Mouse (Mus musculus): Measurements from ENCODE around the gene Ppp1r12c. TPM values are rescaled to one million over a fixed set of nuclear protein-coding genes. Genes with fewer than 3 reads are reported as not detected.

Ppp1r12c gene
- polyA plus RNA-seq, 1 experiment: 166 TPM

DNA sequence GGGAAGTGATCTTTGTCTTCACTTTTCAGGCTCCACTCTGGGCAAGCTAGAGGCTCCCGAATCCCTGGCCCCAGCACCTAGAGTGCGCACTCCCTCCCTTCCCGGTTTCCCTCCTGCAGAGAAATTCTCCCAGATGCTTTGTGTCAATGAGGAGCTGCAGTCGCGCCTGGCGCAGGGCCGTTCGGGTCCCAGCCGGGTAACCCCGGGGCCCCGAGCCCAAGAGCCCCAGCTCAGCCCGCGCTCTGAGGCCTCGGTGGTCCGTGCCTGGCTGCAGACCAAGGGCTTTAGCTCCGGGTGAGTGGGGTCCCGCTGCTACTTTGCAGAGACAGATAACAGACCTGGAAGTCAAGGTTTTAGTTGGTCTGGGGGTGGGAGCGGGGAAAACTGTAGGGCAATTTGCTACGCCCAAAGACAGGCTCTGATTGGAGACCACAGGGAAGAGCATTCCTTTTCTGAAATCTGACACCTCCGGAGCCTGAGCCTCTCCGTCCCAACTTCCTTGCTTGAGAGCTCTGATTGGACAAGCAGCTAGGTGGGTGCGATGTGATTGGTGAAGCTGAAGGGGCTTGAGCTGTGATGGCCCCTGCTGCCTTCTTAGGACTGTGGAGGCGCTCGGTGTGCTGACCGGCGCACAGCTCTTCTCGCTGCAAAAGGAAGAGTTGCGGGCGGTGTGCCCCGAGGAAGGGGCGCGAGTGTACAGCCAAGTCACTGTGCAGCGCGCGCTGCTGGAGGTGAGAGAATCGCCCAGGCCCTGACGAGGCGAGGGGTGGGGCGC is 23.3 kb downstream of the Ppp1r12c start:
- TF ChIP-seq GATA1 (IDR thresholded peaks at IDR 0.05; ENCODE audit: low read length): no peak

- no peak for TF ChIP-seq GATA1 (IDR thresholded peaks at IDR 0.05; ENCODE audit: low read length)
These were observed 27.5 kb downstream of the Ppp1r12c start for GRCm38 (mm10) chr7:4473940-4474339.

DNA sequence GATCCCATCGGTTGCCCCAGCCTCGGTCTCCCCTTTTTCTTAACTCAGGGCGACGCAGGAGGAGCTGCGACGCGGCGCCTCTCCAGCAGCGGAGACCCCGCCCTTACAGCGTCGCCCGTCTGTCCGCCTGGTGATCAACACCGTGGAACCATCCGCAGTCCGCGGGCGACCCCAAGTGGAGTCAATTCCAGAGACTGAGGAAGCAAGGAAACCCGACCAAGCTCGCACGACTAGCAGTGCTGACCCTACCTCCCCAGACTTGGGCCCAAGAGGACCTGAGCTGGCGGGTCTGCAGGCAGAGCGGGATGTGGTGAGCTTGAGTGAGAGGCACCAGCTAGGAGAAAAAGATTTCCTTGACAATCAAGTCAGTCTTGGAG is 30.3 kb downstream of the Ppp1r12c start:
- no peak for TF ChIP-seq GATA1 (IDR thresholded peaks at IDR 0.05; ENCODE audit: low read length)

DNA sequence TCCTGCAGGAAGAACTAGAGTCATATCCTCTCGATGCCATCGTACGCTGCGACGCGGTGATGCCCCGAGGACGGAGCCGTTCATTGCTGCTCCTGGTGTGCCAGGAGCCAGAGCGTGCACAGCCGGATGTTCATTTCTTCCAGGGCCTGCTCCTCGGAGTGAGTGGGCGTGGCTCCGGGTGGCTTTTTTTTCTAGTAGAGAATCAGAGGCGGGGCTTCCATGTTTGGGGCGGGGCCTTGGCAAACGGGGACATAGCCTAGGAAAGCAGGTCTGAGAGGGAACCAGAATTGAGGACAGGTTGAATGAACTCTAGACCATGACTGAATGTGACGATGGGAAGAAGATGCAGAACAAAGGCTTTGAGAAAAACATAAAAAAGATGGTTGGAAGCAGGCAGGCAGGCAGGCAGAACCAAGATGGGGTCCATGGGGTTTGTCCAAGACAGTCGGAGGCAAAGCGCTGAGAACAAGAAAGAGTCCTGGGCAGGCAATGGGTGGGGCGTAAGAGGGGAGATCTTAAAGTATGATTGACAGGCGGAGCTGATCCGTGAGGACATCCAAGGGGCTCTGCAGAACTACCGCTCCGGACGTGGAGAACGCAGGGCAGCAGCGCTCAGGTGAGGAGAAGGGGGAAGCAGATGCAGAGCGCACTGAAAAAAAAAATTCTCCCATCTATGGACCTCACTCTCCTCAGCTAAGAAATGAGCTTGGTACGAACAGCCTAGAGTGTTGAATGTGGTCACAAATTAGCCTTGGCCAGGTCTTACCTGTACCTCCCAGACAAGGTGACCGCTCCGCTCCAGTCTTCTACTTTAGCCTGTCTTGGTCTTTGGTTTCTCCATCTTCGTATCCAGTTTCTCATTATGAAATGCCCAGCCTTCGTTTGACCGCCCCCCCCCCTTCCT is 31.0 kb downstream of the Ppp1r12c start:
- TF ChIP-seq GATA1 (IDR thresholded peaks at IDR 0.05; ENCODE audit: low read length): no peak

- TF ChIP-seq GATA1 (IDR thresholded peaks at IDR 0.05; ENCODE audit: low read length): no peak
These were observed 33.7 kb downstream of the Ppp1r12c start for GRCm38 (mm10) chr7:4467801-4468200.

DNA sequence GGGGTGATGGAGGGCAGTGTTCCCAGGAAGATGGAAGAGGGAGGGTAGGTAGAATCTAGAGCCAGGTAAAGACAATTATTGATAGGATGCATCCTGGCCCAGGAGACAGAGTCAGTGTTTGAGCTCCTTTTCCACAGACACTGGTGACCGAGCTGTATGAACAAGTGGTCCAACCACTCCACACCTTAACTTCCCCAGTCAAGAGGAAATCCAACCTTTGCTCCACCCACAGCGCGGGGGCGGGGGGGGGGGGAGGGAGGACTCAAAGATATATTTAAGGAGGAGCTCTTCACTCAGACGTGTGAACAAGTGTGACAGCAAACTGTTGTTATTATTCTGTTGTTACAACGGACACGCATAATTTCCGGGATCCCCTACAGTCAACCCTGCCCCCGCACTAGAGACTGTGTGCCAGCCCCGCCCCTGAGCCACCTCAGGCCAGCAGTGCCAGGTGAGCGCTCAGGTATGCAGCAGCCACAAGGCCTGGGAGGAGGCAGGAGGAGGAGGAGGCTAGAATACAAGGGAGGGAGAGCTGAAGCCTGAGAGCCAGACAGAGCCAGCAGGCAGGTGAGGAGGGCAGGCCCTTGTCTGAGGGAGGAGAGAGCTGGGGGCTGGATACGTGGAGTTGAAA is 37.2 kb downstream of the Ppp1r12c start:
- TF ChIP-seq GATA1 (IDR thresholded peaks at IDR 0.05; ENCODE audit: low read length): no peak

GRCm38 (mm10) chr7:4460576-4461434 is 40.7 kb downstream of the Ppp1r12c start, which contains the start of gene Eps8l1:
Gene Eps8l1 (plus strand): TSS chr7:4460674.
- TF ChIP-seq GATA1 (IDR thresholded peaks at IDR 0.05; ENCODE audit: low read length): no peak

DNA sequence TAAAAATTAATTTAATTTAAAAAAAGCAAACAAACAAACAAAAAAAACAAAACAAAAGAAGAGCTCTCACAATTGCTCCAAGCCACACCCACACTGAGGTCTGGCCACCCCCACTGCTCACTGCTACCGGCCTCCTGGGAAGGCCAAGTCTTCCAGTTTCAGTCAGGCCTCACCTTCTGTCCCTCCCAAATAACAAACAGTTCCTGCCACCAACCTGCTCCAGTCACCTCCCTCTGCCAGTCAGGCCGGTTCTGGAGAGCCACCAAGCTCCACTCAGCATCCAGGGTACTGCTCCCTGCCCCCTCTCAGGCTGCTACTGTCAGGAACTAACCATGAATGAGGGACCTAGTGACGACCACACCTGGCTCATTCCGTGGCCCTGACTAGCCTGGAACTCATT is 48.8 kb downstream of the Ppp1r12c start:
- TF ChIP-seq GATA1 (IDR thresholded peaks at IDR 0.05; ENCODE audit: low read length): no peak

DNA sequence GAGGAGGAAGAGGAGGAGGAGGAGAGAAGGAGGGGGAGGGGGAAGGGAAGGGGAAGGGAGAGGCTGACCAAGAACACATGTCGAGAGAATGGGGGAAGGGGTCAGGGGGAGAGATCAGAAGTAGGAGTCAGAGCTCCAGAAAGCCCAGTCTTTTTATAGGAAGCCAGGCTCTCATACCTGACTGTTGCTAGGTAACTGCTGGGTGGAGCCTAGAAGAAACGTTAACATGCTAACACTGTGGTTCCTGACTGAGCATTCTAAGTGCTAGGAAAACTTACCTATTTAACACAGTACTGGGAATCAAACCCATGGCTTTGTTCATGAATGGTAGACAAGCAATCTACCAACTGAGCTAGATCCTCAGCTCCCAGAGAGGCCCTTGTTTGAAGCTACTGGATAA is 52.3 kb downstream of the Ppp1r12c start:
- TF ChIP-seq GATA1 (IDR thresholded peaks at IDR 0.05; ENCODE audit: low read length): no peak

- TF ChIP-seq GATA1 (IDR thresholded peaks at IDR 0.05; ENCODE audit: low read length): no peak
These were observed 53.0 kb downstream of the Ppp1r12c start for GRCm38 (mm10) chr7:4448439-4448838.

GRCm38 (mm10) chr7:4447138-4447537 is 54.3 kb downstream of the Ppp1r12c start:
- no peak for TF ChIP-seq GATA1 (IDR thresholded peaks at IDR 0.05; ENCODE audit: low read length)

- no peak for TF ChIP-seq GATA1 (IDR thresholded peaks at IDR 0.05; ENCODE audit: low read length)
These were observed 56.2 kb downstream of the Ppp1r12c start, which contains the start of gene Rdh13 for GRCm38 (mm10) chr7:4445216-4445791. Gene Rdh13 (minus strand): TSS chr7:4445649.

DNA sequence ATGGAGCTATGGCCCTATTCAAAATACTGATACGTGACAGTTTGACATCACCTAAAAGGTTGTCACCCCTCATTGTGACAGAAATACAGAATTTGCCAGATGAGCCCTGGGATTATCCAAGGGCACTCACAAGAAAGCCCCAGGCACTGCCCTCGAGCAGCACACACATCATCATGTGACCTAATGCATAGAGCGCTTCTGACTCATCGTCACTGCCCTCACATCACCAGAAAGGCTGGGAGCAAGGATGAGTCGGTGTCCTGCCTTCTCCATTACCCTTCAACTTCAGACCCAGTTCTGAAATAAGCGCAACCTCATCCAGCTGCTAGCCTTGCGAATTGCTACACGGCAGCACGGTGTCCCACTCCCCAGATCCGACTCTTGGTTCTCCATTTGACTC is 60.9 kb downstream of the Ppp1r12c start:
- TF ChIP-seq GATA1 (IDR thresholded peaks at IDR 0.05; ENCODE audit: low read length): no peak

DNA sequence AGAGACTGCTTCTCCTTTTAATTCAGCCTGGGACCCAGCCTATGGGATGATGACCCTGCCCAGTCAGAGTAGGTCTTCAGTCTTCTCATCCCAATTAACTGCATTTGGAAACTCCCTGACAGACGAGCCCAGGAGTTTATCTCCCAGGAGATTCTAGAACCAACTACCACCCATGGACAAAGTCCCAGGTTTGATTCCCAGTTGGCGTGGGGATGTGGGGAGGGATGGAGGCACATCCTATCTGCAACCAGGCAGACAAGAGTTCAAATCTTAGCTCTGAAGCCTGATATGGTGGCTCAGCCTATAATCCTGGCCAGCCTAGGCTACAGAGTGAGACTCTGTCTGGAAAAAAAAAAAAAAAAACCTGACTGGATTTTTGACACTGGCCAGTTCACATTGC is 63.8 kb downstream of the Ppp1r12c start:
- no peak for TF ChIP-seq GATA1 (IDR thresholded peaks at IDR 0.05; ENCODE audit: low read length)

DNA sequence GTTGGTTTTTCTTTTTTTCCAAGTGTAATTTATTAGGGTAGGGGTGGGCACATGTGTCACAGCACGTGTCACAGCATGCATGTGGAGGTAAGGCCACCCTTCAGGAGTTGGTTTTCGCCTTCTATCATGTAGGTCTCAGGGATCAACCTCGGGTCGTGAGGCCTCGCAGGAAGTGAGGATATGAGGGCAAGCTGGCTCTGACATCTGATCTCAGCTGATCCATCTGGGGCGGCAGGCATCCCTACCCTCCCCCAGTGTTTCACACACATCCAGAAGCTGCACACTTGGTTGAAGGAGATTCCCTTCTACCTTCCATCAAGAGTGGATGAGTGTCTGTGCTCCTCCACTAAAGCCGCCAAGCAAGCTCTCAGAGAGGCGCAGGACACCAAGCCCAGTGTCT is 69.5 kb downstream of the Ppp1r12c start:
- TF ChIP-seq GATA1 (IDR thresholded peaks at IDR 0.05; ENCODE audit: low read length): no peak
